Mouse (Mus musculus) urinary bladder, adult 2 months (tissue): ENCODE data around the gene Mul1. TPM values are rescaled to one million over a fixed set of nuclear protein-coding genes. Genes with fewer than 3 reads are reported as not detected.

Experiments
- DNase-seq: peaks from one replicate; pipeline ENCODE4 v3.0.0; 2022; ENCODE audit warnings: low spot score
- polyA plus RNA-seq: library from polyadenylated mRNA; depleted of rRNA; stranded (reverse); fragments of >200 nt; gene quantifications from 2 replicates; pipeline ENCODE4 v1.2.3, GENCODE M21; 2012

The Mul1 gene
- polyA plus RNA-seq, 1 experiment = 12.9 TPM

DNA sequence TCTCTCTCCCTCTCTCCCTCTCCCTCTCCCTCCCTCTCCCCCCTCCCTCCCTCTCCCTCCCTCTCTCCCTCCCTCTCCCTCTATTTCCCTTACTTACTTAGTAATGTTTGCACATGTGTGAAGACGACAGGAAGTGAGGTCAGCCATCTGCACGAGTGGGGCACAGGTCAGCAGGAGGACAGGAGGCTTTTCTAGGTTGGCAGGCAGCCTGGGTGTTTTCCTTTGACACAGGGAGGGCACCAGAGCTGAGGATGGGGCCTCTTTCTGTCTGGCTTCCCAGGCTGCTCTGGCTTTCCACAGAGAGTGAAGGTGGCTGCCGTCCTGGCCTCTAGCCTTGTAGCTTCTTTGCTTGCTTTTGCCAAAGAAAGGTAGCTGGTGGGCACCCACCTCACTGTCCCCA is 5.6 kb downstream of the Mul1 start:
- no peak for DNase-seq

DNA sequence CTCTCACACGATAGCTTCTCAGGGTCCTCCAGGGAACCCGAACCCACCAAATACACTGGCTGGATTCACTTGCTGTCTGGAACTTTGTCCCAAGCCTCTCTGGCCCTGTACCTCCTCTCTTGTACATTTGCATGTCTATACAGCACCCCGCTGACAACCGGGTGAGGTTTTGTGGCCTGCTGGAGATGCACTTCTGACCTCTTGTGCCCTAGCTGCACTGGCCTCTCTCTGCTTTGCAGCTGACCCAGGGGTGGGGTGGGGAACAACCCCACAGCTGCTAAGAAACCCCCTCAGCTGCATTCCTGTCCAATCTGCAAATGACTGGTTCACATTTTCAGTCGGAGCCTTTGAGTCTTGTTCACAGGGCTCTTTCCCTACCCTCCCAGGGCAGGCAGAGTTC is 10.5 kb downstream of the Mul1 start:
- no peak for DNase-seq

DNA sequence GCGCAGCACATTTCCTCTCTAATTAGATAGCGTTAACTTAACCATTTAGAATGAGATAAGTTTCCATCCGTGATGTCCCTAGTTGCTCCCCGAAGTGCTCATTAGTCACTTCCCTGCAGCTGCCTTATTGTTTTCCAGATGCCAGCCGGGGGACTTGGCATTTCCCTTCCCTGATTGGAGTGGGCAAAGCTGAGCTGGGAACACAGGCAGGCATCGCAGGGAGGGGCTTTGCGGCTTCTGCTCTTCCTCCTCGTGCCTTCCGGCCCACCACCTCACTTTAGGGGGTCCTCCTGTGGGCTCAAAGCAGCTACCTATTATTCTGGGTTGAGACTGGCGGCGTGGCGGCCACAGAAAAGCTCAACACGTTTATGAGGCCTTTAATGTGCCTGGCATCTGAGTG is 12.5 kb downstream of the Mul1 start:
- no peak for DNase-seq

DNA sequence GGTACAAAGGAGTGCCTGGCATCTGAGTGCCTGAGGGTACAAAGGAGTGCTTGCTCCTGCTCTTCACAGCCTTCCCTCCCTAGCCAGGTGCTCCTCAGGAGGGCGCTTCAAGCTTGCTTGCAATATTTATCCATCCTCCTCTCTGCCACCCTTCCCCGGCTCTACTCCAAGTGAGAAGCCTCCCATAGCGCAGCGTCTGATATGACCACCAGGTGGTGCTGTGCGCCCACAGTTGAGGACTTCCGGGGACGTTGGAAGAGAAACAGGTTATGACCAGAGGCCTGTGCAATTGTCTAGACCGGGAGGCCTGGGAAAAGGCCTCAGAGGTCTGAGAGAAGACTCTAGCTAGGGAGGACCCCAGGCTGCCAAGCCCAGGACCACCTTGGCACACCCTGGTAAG is 12.9 kb downstream of the Mul1 start:
- peak; percentile 79 for DNase-seq

DNA sequence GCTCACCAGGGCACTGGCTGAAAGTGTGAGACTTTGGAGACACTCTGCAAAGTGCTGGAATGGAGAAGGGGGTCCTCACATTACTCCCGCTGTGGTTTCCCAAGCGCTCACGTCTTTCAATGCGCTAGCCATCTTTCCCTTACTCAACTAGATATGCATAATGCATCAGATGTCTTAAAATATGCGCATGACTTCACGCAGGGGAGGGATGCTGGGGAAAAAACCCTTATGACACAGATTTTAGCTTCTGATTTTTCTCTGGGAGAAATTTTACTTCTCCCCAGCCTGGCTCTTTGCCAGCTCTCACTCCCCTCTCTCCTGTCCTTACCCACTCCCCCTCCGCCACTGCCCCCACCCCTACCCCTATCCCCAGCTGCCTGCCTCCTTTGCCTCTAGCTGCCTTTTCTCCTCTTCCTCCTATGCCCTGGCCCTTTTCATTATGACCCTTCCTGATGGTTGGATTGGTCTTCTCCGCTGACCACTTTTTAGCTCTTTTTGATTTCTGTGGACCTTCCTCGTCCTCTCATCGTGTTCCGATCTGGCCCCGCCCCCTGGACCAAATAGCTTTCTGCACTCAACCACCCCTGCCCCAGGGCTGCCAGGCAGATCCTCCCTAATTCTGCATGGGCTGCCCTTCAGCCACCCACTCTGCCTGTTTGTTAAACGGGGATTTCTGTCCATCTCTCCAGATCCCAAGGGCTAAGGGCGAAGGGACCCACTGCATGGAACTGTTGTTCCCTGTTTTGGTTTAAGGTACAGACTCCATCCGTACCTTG is 13.5 kb downstream of the Mul1 start:
- DNase-seq = no peak

DNA sequence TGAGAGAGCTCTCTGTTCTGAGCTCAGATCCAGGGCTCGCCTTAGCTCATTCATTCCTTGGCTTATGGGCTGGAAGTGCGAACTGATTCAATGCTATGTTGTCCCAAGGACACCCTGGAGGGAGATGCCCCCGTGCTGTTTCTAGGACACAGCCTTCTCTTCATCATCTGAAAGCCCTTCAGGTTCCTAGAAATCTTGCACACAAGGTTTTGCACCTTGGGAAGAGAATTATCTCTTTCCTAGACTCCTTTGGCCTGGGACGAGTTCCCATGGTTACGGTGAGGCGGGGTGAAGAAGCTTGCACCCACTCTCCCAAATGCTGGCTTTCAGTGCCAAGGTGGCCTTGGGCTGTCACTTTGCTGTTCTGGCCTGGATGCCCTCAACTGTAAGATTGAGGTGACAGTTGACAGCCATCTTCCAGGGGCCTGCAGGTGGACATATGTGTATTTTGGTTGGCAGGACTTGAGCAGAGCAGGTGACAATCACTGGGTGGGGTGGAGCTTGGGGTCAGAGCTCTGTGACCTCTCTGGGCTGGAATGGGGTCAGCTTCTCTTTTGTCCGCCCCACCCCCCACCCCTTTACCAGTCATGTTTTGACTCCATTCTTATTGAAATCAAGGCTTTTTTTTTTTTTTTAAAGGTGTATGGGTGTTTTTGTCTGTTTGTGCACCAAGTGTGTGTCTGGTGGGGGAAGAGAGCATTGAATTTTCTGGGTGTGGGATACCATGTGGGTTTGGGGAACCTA is 14.6 kb downstream of the Mul1 start:
- DNase-seq = no peak

DNA sequence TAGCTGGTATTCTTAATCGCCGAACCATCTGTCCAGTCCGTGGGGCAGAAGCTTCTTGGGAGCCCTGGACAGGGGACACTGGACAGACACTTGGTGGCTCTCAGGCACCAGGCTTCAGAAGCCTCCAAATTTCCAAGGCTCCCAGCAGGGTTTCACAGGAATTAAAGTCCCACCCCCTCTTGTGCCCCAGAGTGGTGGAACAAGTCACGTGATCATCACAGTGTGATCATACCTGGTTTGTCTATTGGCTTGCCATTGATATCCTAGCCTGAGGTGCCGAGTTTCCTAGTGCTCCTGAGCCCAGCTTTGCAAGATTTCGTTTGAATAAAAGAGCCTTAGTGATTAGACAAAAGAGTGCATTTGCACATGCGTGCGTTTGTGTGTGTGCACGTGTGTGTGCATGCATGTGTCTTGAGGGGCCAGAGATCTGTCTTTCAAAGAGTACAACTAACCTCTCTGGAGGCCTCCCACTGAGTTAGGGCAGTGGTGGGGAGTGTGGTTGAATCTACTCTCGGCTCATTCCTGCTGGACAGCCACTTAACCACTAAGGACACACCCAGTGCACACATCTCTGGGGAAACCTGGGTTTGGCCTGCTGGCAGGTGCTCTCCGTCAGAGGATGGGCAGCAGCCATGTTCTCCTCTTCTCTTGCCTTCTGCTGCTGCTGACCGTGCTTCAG is 15.3 kb downstream of the Mul1 start:
- DNase-seq = no peak

DNA sequence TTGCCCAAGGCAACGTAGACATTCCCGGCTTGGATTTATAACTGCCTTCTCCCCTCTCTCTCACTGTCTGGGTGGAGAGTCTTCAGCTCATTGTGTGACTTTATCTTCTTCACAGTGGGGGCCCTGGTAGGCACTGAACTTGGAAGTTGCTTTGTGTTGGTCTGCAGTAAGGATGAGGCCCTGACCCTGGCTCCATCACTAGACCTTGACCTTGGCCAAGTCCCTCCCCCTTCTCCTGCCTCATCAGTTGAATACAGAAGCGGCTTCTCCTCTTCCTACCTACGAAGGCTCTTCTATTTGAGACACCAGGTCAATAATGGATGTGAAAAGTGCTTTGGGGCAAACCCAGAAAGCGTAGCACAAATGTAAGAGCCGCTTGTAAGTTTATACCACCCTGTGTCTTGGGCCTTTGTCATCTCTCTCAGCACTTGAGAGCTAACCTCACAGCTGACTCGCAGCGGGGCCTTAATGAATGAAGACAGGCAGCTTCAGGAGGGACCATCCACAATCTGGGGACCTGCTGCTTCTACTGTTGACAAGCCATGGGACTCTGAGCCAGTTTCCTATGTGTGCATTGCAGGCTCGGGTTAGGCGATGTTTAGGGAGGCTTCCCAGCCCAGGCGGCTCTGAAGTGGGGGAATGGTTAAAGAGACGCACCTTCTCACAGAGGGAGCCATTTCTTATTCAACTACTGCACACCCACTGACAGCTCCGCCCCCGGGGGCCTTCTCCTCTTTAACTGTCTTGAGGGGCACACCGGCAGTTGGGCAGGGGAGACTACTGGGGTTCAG is 18.0 kb downstream of the Mul1 start:
- no peak for DNase-seq

DNA sequence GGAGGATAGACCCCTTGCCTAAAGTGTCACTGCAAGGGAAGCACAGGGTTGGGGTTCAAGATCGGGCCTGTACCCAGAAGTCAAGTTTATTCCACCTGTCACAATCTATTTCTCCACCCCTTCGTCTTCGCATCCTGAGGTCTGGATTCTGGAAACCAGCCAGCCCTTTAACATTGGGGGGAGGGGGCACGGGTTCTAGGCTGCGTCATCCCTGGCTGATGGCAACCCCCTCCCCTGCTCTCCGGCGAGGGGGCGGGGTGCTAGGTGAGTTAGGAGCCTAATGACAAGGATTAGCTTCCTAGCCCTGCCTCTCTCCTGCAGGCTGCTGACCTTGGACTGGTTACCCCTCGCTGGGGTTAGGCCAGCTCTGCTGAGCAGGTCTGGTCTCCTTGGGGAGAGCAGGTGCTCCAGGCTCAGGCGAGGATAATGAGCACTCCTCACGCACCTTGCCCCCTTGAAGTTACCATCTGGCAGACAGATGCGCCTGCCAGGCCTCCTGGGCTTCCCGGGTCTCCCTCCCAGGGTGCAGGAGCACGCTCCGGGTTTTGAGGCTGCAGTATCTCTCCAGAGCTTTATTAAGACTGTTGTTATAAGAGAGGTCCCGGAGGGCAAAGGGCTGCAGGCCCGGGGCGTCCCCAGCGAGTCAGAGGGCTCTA is 18.8 kb downstream of the Mul1 start:
- DNase-seq = no peak

DNA sequence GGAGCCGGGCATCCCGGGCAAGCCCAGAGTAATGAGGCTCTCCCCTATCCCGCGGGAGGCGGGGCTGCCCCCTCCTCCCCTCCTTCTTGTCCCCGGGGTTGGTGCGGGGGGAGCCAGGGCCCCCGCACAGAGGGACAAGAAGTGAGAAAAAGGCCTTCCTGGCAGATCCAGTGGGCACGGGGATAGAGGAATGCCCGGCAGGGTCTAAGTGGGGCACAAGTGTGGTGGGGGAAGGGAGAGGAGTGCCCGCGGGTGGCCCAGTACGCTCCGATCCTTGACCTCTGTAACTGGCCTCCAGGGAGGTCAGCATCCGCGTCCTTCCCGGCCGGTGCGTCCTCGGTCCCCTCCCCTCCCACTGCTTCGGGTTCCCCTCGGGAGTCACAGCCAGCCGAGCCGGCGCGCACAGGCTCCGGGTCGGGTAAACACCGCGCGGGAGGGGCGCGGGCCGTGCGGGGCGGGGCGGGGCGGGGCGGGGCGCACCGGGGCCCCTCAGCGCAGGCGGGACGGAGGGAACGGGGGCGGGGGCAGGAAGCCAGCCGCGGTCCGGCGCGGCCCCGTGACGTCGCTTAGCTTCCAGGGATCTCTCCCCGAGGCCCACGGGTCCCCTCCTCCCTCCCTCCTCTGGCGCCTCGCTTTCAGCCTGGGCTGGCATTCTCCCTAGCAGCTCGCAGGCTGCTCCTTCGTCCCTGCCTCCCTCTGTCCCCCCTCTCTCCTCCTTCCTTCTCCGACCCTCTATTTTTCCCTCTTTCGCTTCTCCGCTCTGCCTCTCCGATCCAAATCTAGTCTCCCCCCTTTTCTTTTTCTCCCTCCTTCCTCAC is 19.5 kb downstream of the Mul1 start, which contains the start of gene Camk2n1:
Gene Camk2n1, plus strand, starts transcription at position 562 of the 818 bp plus-strand sequence.
- peak; percentile 64 for DNase-seq

DNA sequence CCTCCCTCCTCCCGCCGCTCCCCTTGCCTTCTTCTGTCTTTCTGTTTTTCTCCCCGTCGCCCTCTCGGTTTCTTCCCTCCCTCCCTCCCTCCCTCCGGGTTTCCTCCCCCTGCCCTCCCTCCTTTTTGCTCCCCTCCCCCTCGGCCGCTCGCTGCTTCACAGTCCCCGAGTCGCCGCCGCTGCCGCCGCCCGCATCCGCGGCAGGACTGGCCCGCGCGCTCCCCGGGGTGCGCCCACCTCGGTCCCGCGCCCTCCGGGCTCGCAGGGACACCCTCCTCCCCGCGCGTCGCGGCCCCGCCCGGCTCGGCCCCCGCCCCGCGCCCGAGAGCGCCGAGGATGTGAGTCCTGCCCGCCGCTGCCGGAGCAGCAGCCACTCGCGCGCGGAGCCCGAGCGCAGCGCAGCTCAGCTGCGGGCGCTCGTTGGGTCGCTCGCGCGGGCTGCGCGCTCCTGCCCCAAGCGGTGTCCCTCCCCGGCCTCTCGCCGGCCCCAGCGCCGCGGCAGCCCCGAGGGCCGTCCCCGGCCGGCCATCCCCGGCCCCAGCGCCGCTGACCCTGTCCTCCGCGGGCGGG is 20.2 kb downstream of the Mul1 start:
- peak; percentile 57 for DNase-seq

DNA sequence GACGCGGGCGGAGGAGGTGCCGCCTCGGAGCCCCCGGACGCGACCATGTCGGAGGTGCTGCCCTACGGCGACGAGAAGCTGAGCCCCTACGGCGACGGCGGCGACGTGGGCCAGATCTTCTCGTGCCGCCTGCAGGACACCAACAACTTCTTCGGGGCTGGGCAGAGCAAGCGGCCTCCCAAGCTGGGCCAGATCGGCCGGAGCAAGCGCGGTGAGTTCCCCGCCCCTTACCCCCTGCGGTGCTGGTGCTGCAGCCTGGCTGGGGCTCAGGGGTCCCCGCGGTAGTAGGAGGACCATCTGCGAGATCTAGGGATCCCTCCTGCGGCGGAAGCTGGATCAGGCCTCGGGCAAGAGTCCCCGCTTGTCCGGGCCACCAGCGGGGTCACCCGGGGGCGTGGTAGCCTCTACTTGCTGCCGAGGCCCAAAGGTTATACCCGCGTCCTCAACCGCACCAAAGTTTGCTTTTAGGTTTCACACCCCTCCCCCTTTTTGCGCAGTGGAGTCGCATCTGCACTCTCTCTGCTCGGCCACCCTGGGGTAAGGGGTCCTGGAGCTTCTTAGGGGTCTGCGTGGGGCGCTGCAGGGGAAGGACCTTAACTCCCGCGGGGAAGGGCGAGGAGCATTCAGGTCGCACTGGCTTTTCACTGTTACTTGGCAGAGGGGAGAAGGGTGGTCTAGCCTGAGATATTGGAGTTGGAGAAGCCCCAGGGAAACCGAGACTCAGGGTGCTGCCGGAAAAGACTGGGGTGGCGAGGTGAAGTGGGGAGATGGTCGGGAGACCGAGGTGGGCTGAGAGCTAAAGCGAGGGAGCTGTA is 20.9 kb downstream of the Mul1 start:
- no peak for DNase-seq

DNA sequence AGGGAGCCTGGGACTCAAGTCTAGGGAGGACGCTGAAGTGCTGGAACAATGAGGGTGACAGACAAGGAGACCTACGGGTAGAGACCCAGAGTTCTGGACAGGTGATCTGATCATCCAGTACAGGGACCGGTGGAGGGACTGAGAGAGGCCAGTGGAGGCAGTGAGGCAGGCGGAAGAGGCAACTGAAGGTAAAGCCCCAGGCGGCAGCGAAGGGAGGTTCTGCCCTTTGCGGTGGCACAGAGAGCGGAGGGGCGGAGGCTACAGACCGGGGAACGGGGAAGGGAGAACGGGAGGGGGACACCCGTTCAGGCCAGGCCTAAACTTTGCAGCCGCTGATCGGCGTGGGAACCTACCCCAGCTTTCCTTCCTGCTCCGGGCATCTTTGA is 21.5 kb downstream of the Mul1 start:
- DNase-seq = no peak

DNA sequence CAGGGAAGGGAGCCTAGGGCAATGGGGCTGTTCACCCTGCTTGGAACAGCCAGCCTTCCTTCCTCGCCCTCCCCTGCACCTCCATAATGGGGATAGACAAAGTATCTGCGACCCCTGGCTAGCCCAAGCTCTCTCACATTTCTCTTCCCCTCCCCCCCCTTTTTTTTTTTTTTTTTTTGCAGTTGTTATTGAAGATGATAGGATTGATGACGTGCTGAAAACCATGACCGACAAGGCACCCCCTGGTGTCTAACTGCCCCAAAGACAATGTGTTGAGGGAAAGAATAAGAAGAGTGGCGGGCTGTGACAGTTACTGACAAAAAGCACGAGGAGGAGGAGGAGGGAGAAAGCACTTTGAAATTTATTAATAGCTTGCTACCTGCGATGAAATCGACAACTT is 22.1 kb downstream of the Mul1 start:
- no peak for DNase-seq

DNA sequence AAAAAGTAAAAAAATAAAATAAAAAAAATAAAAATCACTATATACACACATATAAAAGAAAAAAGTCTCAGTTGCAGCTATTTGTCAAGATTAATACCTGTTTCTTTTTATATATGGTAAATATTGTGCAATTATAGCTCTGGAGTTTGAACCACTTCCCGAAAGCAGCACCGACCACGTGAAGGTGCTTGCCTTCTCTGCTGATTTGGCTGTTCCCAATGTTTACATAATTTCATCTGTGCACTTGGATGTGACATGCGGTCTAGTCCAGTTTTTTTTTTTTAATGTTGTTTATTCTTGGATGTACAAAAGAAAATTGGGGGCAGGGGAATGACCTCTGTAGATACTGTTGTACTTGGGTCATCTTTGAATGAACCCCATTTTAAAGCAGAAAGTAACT is 22.6 kb downstream of the Mul1 start:
- no peak for DNase-seq

DNA sequence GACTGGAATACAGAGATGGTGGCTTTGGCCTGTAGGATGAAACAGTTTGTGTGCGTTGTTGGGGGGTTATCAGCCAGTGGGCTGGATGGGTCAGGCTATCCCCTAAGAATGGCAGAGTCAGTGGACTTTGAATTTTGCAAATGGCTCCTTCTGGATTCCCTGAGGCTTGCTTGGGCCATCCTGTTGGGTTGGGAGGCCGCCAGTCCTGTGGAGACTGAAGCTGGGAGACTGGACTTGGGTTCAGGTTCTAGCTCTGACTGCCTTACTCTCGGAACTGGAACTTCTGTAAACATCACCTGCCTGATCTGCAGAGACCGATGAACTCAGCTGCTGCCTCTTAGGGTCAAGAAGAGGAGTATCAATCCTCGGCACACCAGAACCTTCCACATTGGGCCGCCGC is 23.7 kb downstream of the Mul1 start:
- no peak for DNase-seq

DNA sequence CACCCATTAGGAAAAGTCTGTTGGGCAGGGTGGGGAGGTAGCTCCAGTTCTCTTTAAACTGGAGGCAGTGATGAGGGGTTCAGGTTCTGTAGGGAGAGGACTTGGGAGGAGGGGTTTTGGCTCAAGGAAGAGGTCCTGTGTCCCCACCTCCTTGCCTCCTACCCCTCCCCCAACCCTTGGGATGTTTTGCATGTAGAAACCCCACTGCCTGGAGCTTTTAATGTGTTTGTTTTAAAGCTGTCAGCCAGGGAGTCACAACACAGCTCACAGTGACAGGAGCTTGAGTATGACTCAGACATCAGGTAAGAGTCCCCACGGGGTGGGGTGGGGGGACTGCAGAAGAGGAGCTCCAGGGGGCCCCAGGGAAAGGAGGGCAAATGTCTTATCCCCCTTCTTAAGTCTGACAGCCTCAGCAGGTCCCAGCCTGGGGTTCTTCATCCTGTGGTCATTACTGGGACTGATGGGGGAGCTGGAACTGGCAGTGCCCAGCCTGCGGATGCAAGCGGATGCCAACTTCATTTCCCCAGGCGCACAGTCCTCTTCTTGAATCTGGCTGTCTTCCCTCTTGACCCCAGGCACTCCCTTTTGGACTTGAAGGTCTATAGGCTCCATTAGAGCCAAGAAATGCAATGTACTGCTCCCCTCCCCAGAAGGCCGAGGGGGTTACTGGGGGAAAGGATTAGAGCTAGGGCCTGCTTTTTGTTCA is 24.4 kb downstream of the Mul1 start:
- no peak for DNase-seq

DNA sequence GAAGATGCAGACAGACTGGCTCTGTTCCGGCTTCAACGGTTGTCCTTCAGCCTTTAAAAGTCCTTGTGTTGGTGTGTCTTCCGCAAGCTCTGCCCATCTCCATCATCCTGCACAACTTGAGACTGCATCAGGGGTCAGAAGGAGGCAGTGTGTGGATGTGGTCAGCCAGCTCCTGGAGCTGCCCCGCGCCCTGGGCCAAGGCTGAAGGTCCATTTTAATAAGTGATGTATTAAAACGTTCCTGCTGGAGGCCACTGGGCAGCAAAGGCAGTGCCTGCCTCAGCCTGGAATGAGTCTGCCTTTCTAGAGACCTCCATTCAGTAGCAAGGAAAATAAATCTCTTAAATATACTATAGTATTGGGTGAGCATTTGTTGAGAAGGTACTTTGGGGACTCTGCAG is 25.3 kb downstream of the Mul1 start:
- DNase-seq = no peak

DNA sequence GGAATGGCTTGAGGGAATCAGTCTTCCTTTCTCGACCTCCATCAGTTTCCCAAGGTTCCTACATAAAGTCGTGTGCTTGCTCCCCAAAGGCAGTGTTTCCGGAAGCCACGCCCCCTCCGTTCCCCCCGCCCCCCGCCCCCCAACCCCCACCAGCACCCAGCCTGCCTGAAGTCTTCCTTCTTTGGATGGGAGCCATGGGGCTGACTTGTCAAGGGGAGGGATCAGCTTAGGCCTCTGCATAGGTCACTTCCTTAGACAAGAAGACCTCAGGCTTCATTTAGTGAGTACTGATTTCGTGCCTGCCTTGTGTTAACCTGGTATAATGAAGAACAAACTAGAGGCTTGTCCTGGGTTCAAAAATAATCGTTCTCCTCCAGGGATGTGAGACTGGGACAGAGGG is 26.4 kb downstream of the Mul1 start:
- DNase-seq = no peak
